Mouse (Mus musculus): ENCODE data around the gene Pias4. TPM values are rescaled to one million over a fixed set of nuclear protein-coding genes. Genes with fewer than 3 reads are reported as not detected.

The Pias4 gene
- total and polyA plus RNA-seq, 3 experiments = 21.0 to 40.4 TPM; not detected in 1

DNA sequence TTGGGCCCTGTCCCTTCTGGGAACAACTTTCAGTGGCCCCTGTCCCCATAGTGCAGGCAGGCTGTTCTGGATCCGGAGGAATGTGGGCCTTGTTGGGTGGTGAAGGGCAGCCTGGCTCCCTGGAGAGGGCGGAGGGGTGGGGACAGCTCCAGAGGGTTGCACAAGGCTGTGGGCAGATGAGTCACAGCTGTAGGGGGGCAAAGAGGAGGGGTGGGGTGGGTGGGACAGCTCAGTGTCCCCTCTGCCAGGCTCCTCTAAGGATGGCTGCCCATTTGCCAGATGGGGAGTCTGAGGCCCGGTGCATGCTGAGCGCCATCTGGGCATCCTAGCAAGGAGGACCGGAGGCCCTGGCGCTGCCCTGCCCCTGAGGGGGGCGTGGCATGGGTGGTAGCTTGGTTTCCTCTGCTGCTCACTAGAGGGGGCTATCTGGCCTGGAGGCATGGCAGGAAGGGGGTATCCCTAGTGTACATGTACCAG, 24.5 kb downstream of the Pias4 start:
- DNase-seq (ENCODE audit: low read depth, low spot score) = no peak
- Histone ChIP-seq H3K9me3 (replicated peaks; ENCODE audit: insufficient read depth, low read length) (no peaks in the 10 kb centered on the region), H3K27ac (ENCODE audit: control insufficient read depth, low read depth, low read length) (no peak overlapping the region), H3K4me3 (ENCODE audit: control insufficient read depth in 1 of 2, insufficient read depth in 1 of 2, low read depth in 2 of 2, low read length in 2 of 2) (no peak overlapping the region), H3K9ac (ENCODE audit: control insufficient read depth, low read depth, low read length, poor library complexity, severe bottlenecking) (no peak overlapping the region), H3K4me1 (ENCODE audit: control insufficient read depth in 1 of 2, insufficient read depth in 2 of 2, low read length in 2 of 2) (peaks cover 2 to 11% of the 10 kb centered on the region in 2 experiments; a peak in 3 of 4 replicates), H3K27me3 (ENCODE audit: control insufficient read depth in 1 of 2, insufficient read depth in 2 of 2, low read length in 2 of 2) (no peaks in the 10 kb centered on the region), H3K79me2 (ENCODE audit: control insufficient read depth, insufficient read depth, low read length, poor library complexity) (peaks cover 88% of the 10 kb centered on the region), H3K36me3 (ENCODE audit: control insufficient read depth in 1 of 2, insufficient read depth in 2 of 2, low read length in 2 of 2) (peaks cover 12 to 16% of the 10 kb centered on the region in 2 experiments)
- TF ChIP-seq POLR2A (IDR thresholded peaks at IDR 0.05; ENCODE audit: control insufficient read depth in 1 of 2, insufficient read depth in 1 of 2, low read depth in 1 of 2, low read length in 2 of 2, poor library complexity in 1 of 2) (peak in 1 of 2 experiments; percentile 26; a peak in 1 of 4 replicates), ZNF384 (IDR thresholded peaks at IDR 0.05; ENCODE audit: low read depth, low read length) (no peak)

DNA sequence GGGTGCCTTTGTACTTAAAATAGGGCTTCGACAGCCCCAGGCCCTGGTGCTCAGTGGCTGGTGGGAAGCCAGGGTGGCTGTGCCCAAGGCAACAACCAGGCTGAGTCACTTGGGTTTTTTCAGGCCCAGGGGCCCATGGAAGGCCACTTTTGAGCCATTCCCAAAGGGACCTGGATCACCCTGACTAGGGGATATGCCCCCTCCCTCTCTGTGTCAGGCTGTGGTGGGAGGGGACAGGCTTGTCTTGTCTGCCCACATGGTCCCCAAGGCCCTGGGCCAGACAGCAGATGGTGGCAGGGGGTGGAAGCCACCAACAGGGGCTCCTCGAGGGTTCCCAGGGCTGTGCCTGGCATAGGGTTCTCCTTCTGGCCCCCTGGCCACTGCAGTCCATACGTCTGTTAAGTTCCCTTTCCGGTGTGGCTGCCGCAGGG, 25.2 kb downstream of the Pias4 start:
- no peak overlapping the region for H3K4me3 ChIP-seq (ENCODE audit: control insufficient read depth in 1 of 2, insufficient read depth in 1 of 2, low read depth in 2 of 2, low read length in 2 of 2)
- H3K27ac ChIP-seq (ENCODE audit: control insufficient read depth, low read depth, low read length) = no peak overlapping the region
- H3K9ac ChIP-seq (ENCODE audit: control insufficient read depth, low read depth, low read length, poor library complexity, severe bottlenecking) = no peak overlapping the region
- H3K79me2 ChIP-seq (ENCODE audit: control insufficient read depth, insufficient read depth, low read length, poor library complexity) = peaks cover 94% of the 10 kb centered on the region
- no peak for DNase-seq (ENCODE audit: low read depth, low spot score)
- TF ChIP-seq ZMIZ1 (IDR thresholded peaks at IDR 0.05; ENCODE audit: low read depth, low read length) (no peak), KAT2A (conservative IDR thresholded peaks at IDR 0.05; ENCODE audit: low read depth, low read length) (no peak), RAD21 (IDR thresholded peaks at IDR 0.05; ENCODE audit: low read depth, low read length) (no peak), CTCF (IDR thresholded peaks at IDR 0.05 in 2 of 3, conservative IDR thresholded peaks at IDR 0.05 in 1 of 3; ENCODE audit: control insufficient read depth in 1 of 3, insufficient read depth in 1 of 3, low read depth in 2 of 3, low read length in 3 of 3, poor library complexity in 1 of 3, severe bottlenecking in 1 of 3) (no peak), USF1 (IDR thresholded peaks at IDR 0.05; ENCODE audit: low read depth, low read length) (no peak), POLR2AphosphoS5 (IDR thresholded peaks at IDR 0.05; ENCODE audit: borderline replicate concordance, low read depth, low read length) (no peak), CHD2 (IDR thresholded peaks at IDR 0.05; ENCODE audit: low read length) (no peak), SIN3A (IDR thresholded peaks at IDR 0.05; ENCODE audit: low read length) (no peak), TAL1 (IDR thresholded peaks at IDR 0.05; ENCODE audit: low read length) (no peak), POLR2AphosphoS2 (IDR thresholded peaks at IDR 0.05; ENCODE audit: low read length) (no peak), E2F4 (IDR thresholded peaks at IDR 0.05; ENCODE audit: borderline replicate concordance, low read depth, low read length) (no peak), UBTF (IDR thresholded peaks at IDR 0.05; ENCODE audit: borderline replicate concordance, insufficient read depth, low read depth, low read length) (no peak), MAFK (IDR thresholded peaks at IDR 0.05; ENCODE audit: borderline replicate concordance, low read depth, low read length) (no peak), MAZ (IDR thresholded peaks at IDR 0.05; ENCODE audit: low read depth, low read length) (no peak), NELFE (IDR thresholded peaks at IDR 0.05; ENCODE audit: low read depth, low read length) (no peak), ZKSCAN1 (IDR thresholded peaks at IDR 0.05; ENCODE audit: low read depth, low read length) (no peak), MEF2A (IDR thresholded peaks at IDR 0.05; ENCODE audit: extremely low read depth, insufficient replicate concordance, low read depth, low read length, poor library complexity, severe bottlenecking) (no peak)
- H3K4me1 ChIP-seq (ENCODE audit: control insufficient read depth in 1 of 2, insufficient read depth in 2 of 2, low read length in 2 of 2) = peaks cover 2 to 11% of the 10 kb centered on the region in 2 experiments; a peak in 3 of 4 replicates
- H3K27me3 ChIP-seq (ENCODE audit: control insufficient read depth in 1 of 2, insufficient read depth in 2 of 2, low read length in 2 of 2) = no peaks in the 10 kb centered on the region
- peaks cover 12 to 14% of the 10 kb centered on the region in 2 experiments for H3K36me3 ChIP-seq (ENCODE audit: control insufficient read depth in 1 of 2, insufficient read depth in 2 of 2, low read length in 2 of 2)
- no peaks in the 10 kb centered on the region for H3K9me3 ChIP-seq (replicated peaks; ENCODE audit: insufficient read depth, low read length)

Data from MEL (cell line).